Mouse (Mus musculus) midbrain, embryonic 12.5 days (tissue): ENCODE results near the gene BC005624. TPM values are rescaled to one million over a fixed set of nuclear protein-coding genes. Genes with fewer than 3 reads are reported as not detected.

Source experiments
- ATAC-seq: fragments of 200-750 bp; cut with Nextera tagmentation; 2 replicates; pipeline ENCODE4 v1.8.0; 2017; ENCODE audit warnings: low read depth, moderate TSS enrichment, moderate library complexity; ENCODE audit not compliant: low FRiP score
- H3K27ac ChIP-seq: fragments of 300-500 bp; sonication (generic); replicated peaks from 2 replicates; pipeline ENCODE4 v1.5.1; 2016; ENCODE audit warnings: mild to moderate bottlenecking
- H3K27me3 ChIP-seq: fragments of 300-500 bp; sonication (generic); 2 replicates; pipeline ENCODE4 v1.6.1; 2016; ENCODE audit warnings: mild to moderate bottlenecking
- H3K36me3 ChIP-seq: fragments of 300-500 bp; sonication (generic); 2 replicates; pipeline ENCODE4 v1.6.1; 2016
- H3K4me1 ChIP-seq: fragments of 300-500 bp; sonication (generic); 2 replicates; pipeline ENCODE4 v1.6.1; 2016
- H3K4me2 ChIP-seq: fragments of 300-500 bp; sonication (generic); replicated peaks from 2 replicates; pipeline ENCODE4 v1.6.1; 2016; ENCODE audit warnings: mild to moderate bottlenecking, moderate library complexity
- H3K4me3 ChIP-seq: fragments of 300-500 bp; sonication (generic); 2 replicates; pipeline ENCODE4 v1.5.1; 2016; ENCODE audit warnings: mild to moderate bottlenecking
- H3K9ac ChIP-seq: fragments of 300-500 bp; sonication (generic); replicated peaks from 2 replicates; pipeline ENCODE4 v1.6.1; 2016; ENCODE audit warnings: mild to moderate bottlenecking, moderate library complexity
- H3K9me3 ChIP-seq: fragments of 300-500 bp; sonication (generic); 2 replicates; pipeline ENCODE4 v1.6.1; 2016; ENCODE audit warnings: mild to moderate bottlenecking
- WGBS: fragments of 180-500 bp; shearing (Covaris S2); methylation state at CpG from one replicate; pipeline ENCODE4 v1.1.7; 2016; 5-methylcytosine and 5-hydroxymethylcytosine counted together
- polyA plus RNA-seq: library from polyadenylated mRNA; unstranded; fragments of >200 nt; fragmentation: Nextera tagmentation; extraction: Ambion mirVana; gene quantifications from 2 replicates; pipeline ENCODE4 v1.2.1, GENCODE M21; 2016

The BC005624 gene
- 70.8 and 75.3 TPM in 2 replicates for polyA plus RNA-seq

DNA sequence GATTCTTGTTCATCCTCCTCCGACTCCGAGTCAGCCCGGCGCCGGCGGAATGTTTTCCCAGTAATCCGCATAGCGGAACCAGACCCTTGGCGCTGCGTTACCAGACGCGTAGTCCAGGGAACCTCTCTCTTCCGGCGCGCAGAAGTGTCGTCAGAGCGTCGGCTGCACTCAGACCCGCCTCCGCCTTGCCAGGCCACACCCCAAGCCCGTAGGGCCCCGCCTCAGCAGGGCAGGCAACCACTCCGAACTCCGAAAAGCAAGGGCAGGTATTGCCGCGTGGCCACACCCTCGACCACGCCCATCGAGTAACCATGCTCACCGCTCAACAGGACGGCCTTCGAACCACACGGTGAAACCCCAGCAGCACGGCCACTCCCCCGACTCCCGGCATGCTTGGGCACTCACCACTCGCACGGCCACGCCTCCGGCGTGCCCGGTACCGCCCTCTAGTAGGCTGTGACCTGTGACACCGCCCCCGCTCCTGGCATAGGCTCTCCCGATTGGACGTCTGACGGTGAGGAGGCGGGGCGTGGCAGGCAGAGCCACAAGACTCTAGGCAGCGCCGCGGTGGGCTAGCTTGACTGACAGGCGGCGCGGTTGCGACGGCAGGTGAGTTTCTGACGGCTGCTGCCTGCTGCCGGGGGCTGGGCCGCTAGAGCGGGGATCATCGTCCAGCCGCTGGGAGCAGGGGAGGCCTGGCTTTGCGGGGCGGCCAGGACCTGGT is at the start of gene BC005624, which contains the start of gene Usp20:
BC005624 (minus strand) TSS at position 412 of the 724 bp plus-strand sequence.
Usp20 (plus strand) TSS at position 490 of the 724 bp plus-strand sequence.
- Histone ChIP-seq H3K9ac (peak within 1 kb of the TSS; percentile 77), H3K36me3 (peaks cover 25% of the 10 kb centered on the region), H3K4me3 (peak within 1 kb of the TSS; percentile 60), H3K9me3 (no peaks in the 10 kb centered on the region), H3K27me3 (no peaks in the 10 kb centered on the region), H3K27ac (peak within 1 kb of the TSS; percentile 63), H3K4me2 (peak within 1 kb of the TSS; percentile 77), H3K4me1 (peaks cover 17% of the 10 kb centered on the region)
- ATAC-seq = peak; percentile 98
- WGBS = under 1% methylated on average over 65 of the region's 66 CpGs

GRCm38 (mm10) chr2:31026642-31027041 is 44.6 kb upstream of the BC005624 start:
- Histone ChIP-seq H3K27ac (no peak overlapping the region), H3K4me2 (no peak overlapping the region), H3K27me3 (no peaks in the 10 kb centered on the region), H3K4me1 (no peaks in the 10 kb centered on the region), H3K9ac (no peak overlapping the region), H3K4me3 (no peak overlapping the region), H3K36me3 (peaks cover 12% of the 10 kb centered on the region; the same call in 1 of the 2 replicates), H3K9me3 (no peaks in the 10 kb centered on the region)
- ATAC-seq = no peak
- 77% methylated on average over 8 of the region's 8 CpGs for WGBS

GRCm38 (mm10) chr2:31025458-31025857 is 43.5 kb upstream of the BC005624 start:
- H3K4me3 ChIP-seq = no peak overlapping the region
- no peaks in the 10 kb centered on the region for H3K9me3 ChIP-seq
- no peaks in the 10 kb centered on the region for H3K4me1 ChIP-seq
- no peak overlapping the region for H3K4me2 ChIP-seq
- H3K27me3 ChIP-seq = no peaks in the 10 kb centered on the region
- ATAC-seq = no peak
- 83% methylated on average over 3 of the region's 3 CpGs for WGBS
- H3K36me3 ChIP-seq = peaks cover 19% of the 10 kb centered on the region
- H3K9ac ChIP-seq = no peak overlapping the region
- H3K27ac ChIP-seq = no peak overlapping the region

- H3K4me1 ChIP-seq = no peaks in the 10 kb centered on the region
These were observed 42.8 kb upstream of the BC005624 start for GRCm38 (mm10) chr2:31024618-31025370.

GRCm38 (mm10) chr2:31023940-31024339 is 41.9 kb upstream of the BC005624 start:
- H3K4me2 ChIP-seq = no peak overlapping the region
- no peak overlapping the region for H3K27ac ChIP-seq
- H3K27me3 ChIP-seq = no peaks in the 10 kb centered on the region
- H3K9ac ChIP-seq = no peak overlapping the region
- WGBS = 78% methylated on average over 5 of the region's 5 CpGs
- no peaks in the 10 kb centered on the region for H3K9me3 ChIP-seq
- peaks cover 29% of the 10 kb centered on the region for H3K36me3 ChIP-seq
- no peaks in the 10 kb centered on the region for H3K4me1 ChIP-seq
- H3K4me3 ChIP-seq = no peak overlapping the region
- no peak for ATAC-seq

More at GRCm38 (mm10) chr2:31024618-31025370, 42.8 kb upstream of the BC005624 start:
- Histone ChIP-seq H3K27ac (no peak overlapping the region), H3K4me2 (no peak overlapping the region), H3K9me3 (no peaks in the 10 kb centered on the region), H3K27me3 (no peaks in the 10 kb centered on the region), H3K4me3 (no peak overlapping the region), H3K9ac (no peak overlapping the region), H3K36me3 (peaks cover 22% of the 10 kb centered on the region)
- ATAC-seq = no peak
- WGBS = 28% methylated on average over 5 of the region's 5 CpGs

DNA sequence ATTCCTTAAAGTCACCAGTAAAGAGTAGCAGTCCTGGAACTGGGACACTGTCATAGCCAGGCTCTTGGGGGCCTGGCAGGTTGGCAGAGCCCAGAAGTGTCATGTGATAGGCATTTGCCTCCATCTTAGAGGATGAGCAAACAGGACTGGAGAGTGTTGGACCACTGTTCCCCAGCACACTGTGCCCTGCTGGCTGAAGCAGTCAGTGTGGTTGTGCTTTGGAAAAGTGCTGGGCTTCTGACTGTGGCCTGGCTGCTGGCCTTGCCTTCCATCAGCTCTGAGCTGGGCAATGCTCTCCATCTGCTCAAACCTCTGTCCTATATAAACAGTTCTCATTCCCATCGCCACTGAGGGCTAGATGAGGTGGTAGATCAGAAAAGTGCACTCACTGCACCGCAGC is 38.2 kb upstream of the BC005624 start:
- H3K36me3 ChIP-seq = peaks cover 58% of the 10 kb centered on the region

DNA sequence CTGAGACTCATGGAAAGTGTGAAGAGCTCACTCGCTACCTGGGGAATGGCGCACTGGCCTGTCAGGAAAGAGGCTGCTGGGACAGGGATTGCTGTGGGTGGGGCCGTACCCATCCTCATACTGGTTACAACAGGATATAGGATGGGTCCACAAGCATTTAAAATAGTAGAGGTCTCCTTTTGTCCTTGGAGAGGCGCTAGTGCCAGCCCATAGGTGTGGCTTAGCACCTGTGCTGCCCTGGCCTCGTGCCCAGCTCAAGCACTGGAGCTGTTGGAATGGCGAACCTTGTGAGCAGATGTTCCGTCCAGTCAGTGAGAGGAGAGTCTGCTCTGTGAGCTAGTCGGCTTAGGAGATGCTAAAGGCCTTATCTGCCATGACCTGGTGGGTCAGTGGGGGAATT is 37.0 kb upstream of the BC005624 start:
- H3K4me1 ChIP-seq = no peaks in the 10 kb centered on the region
- 91% methylated on average over 8 of the region's 8 CpGs for WGBS
- ATAC-seq = no peak
- no peak overlapping the region for H3K9ac ChIP-seq
- H3K4me3 ChIP-seq = no peak overlapping the region
- H3K27me3 ChIP-seq = no peaks in the 10 kb centered on the region
- H3K27ac ChIP-seq = no peak overlapping the region
- H3K9me3 ChIP-seq = no peaks in the 10 kb centered on the region
- no peak overlapping the region for H3K4me2 ChIP-seq
- H3K36me3 ChIP-seq = peaks cover 58% of the 10 kb centered on the region

More for the DNA sequence above, 38.2 kb upstream of the BC005624 start:
- Histone ChIP-seq H3K4me3 (no peak overlapping the region), H3K27me3 (no peaks in the 10 kb centered on the region), H3K9ac (no peak overlapping the region), H3K27ac (no peak overlapping the region), H3K9me3 (no peaks in the 10 kb centered on the region), H3K4me1 (no peaks in the 10 kb centered on the region), H3K4me2 (no peak overlapping the region)
- 92% methylated on average over 2 of the region's 2 CpGs for WGBS
- ATAC-seq = no peak

- H3K27ac ChIP-seq = no peak overlapping the region
- H3K4me1 ChIP-seq = no peaks in the 10 kb centered on the region
- H3K4me2 ChIP-seq = no peak overlapping the region
- no peak for ATAC-seq
- no peaks in the 10 kb centered on the region for H3K9me3 ChIP-seq
- H3K27me3 ChIP-seq = no peaks in the 10 kb centered on the region
- H3K9ac ChIP-seq = no peak overlapping the region
- no peak overlapping the region for H3K4me3 ChIP-seq
- 86% methylated on average over 8 of the region's 8 CpGs for WGBS
- peaks cover 58% of the 10 kb centered on the region for H3K36me3 ChIP-seq
These were observed 36.5 kb upstream of the BC005624 start for GRCm38 (mm10) chr2:31018519-31018918.

DNA sequence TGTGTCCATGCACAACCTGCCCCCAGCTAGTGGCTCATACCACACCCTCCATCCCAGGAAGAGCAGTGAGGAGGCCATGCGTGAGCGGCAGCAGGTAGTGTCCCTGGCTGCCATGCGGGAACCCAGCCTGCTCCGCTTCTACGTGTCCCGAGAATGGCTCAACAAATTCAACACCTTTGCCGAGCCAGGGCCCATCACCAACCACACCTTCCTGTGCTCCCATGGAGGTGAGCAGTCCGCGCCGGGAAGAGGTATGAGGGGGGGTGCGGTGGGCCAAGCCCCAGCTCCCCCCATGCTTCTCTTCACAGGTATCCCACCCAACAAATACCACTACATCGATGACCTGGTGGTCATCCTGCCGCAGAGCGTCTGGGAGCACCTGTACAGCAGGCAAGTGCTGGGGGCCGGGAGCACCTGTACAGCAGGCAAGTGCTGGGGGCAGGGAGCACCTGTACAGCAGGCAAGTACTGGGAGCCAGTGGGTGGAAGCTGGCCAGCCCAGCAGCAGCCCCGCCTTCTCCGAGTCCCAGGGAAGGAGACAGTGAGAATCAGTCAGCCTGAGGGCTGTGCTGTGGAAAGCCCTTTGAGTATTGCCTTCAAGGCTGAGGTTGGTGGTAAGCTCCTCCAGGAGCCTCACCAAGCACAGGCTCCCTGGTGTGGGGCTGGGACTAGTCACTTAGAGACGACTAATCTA is 35.8 kb upstream of the BC005624 start:
- H3K4me1 ChIP-seq = no peaks in the 10 kb centered on the region
- H3K9ac ChIP-seq = no peak overlapping the region
- no peaks in the 10 kb centered on the region for H3K9me3 ChIP-seq
- H3K27ac ChIP-seq = no peak overlapping the region
- H3K27me3 ChIP-seq = no peaks in the 10 kb centered on the region
- peaks cover 61% of the 10 kb centered on the region for H3K36me3 ChIP-seq
- 93% methylated on average over 18 of the region's 18 CpGs for WGBS
- H3K4me2 ChIP-seq = no peak overlapping the region
- H3K4me3 ChIP-seq = no peak overlapping the region
- ATAC-seq = no peak

- Histone ChIP-seq H3K9ac (no peak overlapping the region), H3K27ac (no peak overlapping the region), H3K4me1 (no peaks in the 10 kb centered on the region), H3K4me3 (no peak overlapping the region), H3K9me3 (no peaks in the 10 kb centered on the region), H3K4me2 (no peak overlapping the region), H3K36me3 (peaks cover 45% of the 10 kb centered on the region), H3K27me3 (no peaks in the 10 kb centered on the region)
- 75% methylated on average over 14 of the region's 14 CpGs for WGBS
- no peak for ATAC-seq
These were observed 31.5 kb upstream of the BC005624 start for GRCm38 (mm10) chr2:31013371-31014120.

GRCm38 (mm10) chr2:31007208-31007607 is 25.2 kb upstream of the BC005624 start:
- no peaks in the 10 kb centered on the region for H3K27me3 ChIP-seq
- H3K36me3 ChIP-seq = peaks cover 67% of the 10 kb centered on the region
- no peak for ATAC-seq
- no peak overlapping the region for H3K27ac ChIP-seq
- no peak overlapping the region for H3K4me3 ChIP-seq
- no peaks in the 10 kb centered on the region for H3K4me1 ChIP-seq
- H3K9ac ChIP-seq = no peak overlapping the region
- no peak overlapping the region for H3K4me2 ChIP-seq
- H3K9me3 ChIP-seq = no peaks in the 10 kb centered on the region
- 90% methylated on average over 5 of the region's 5 CpGs for WGBS
